Comparison of ENCODE assay signal across 8 mouse cellular contexts in the genomic region with DNA sequence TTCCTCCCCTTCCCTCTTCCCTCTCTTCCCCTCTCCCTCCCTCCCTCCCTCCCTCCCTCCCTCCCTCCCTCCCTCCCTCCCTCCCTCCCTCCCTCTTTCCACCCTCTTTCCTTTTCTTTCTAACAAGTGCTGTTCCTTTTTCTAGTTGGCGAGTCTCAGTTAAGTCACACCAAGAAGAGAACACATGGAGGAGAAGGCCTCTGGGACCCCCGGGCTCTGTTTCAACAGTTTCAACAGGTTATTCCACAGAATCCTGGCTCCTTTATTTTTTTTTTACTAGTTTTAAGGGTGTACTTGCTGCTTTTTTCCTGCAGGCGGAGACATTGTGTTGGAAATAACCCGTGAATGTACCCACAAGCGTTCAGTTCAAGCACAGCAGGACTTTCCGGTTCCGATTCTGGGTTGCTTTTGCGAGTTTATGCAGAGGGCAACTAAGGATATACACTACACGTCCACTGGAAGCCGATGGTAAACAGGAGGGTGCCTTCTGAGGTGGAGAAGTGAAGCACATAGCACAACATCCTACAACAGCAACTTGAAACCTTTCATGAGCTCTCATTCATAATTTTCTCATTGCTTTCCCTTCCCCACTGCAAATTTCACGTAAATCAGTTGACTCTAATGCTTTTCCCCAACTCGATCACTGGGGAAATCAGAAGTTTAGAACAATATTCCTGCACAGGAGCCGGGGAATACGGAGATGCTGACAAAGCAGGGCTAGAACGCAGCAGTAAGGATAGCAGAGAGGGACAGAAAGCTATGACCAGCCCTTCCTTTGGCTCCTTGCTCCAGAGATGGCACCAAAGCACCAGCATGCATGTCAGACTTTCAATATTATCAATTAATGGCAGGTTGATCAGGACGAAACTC. TPM values are rescaled to one million over a fixed set of nuclear protein-coding genes. Genes with fewer than 3 reads are reported as not detected.
DNase-seq lines count a peak whose midpoint lies in the region; ATAC-seq and TF ChIP-seq lines count a peak whose summit lies in the region.

No protein-coding gene starts in this region.

- TF ChIP-seq CTCF in liver, adult 2 months (IDR thresholded peaks at IDR 0.05; ENCODE audit: low read depth, low read length) = peak; percentile 56

- H3K27me3 ChIP-seq in embryonic facial prominence, embryonic 15.5 days = peaks cover 5% of the 10 kb centered on the region; the same call in 1 of the 2 replicates
- 0 out of 2 replicates have a peak, but pooled peaks cover 5% of the 10 kb centered on the region for H3K27me3 ChIP-seq in heart, embryonic 13.5 days (replicated peaks)
- no peaks in the 10 kb centered on the region for H3K27me3 ChIP-seq in kidney, embryonic 16.5 days (ENCODE audit: insufficient read depth, low read length)
- no peaks in the 10 kb centered on the region for H3K27me3 ChIP-seq in liver, adult 2 months (ENCODE audit: control insufficient read depth, insufficient read depth, low read length)
- H3K27me3 ChIP-seq in stomach, embryonic 14.5 days (ENCODE audit: control insufficient read depth, insufficient read depth, low read length) = no peaks in the 10 kb centered on the region

- H3K9ac ChIP-seq in embryonic facial prominence, embryonic 15.5 days = peak overlapping the region; percentile 33
- H3K9ac ChIP-seq in heart, embryonic 13.5 days = peak overlapping the region; percentile 82
- peak overlapping the region; percentile 83 for H3K9ac ChIP-seq in kidney, embryonic 16.5 days (replicated peaks; ENCODE audit: low read length)
- H3K9ac ChIP-seq in liver, adult 2 months (ENCODE audit: low read depth, low read length) = peak overlapping the region; percentile 77
- peak overlapping the region; percentile 65 for H3K9ac ChIP-seq in stomach, embryonic 14.5 days (replicated peaks; ENCODE audit: low read depth, low read length)

- no peaks in the 10 kb centered on the region for H3K4me1 ChIP-seq in embryonic facial prominence, embryonic 15.5 days
- H3K4me1 ChIP-seq in heart, embryonic 13.5 days = no peaks in the 10 kb centered on the region
- no peaks in the 10 kb centered on the region for H3K4me1 ChIP-seq in kidney, embryonic 16.5 days (ENCODE audit: insufficient read depth, low read length)
- H3K4me1 ChIP-seq in liver, adult 2 months (ENCODE audit: control insufficient read depth, insufficient read depth, low read length) = no peaks in the 10 kb centered on the region
- no peaks in the 10 kb centered on the region for H3K4me1 ChIP-seq in stomach, embryonic 14.5 days (ENCODE audit: control insufficient read depth, insufficient read depth, low read length)

- H3K27ac ChIP-seq in embryonic facial prominence, embryonic 15.5 days (replicated peaks) = no peak overlapping the region
- no peak overlapping the region for H3K27ac ChIP-seq in heart, embryonic 13.5 days (replicated peaks)
- peak overlapping the region; percentile 48; the same call in 1 of the 2 replicates for H3K27ac ChIP-seq in kidney, embryonic 16.5 days (ENCODE audit: low read length)
- no peak overlapping the region for H3K27ac ChIP-seq in liver, adult 2 months (replicated peaks; ENCODE audit: insufficient read depth, low read depth, low read length)
- H3K27ac ChIP-seq in stomach, embryonic 14.5 days (ENCODE audit: low read length) = no peak overlapping the region; the same call in 1 of the 2 replicates

- H3K4me3 ChIP-seq in embryonic facial prominence, embryonic 15.5 days (replicated peaks) = peak overlapping the region; percentile 47
- peak overlapping the region; percentile 55 for H3K4me3 ChIP-seq in heart, embryonic 13.5 days
- peak overlapping the region; percentile 57 for H3K4me3 ChIP-seq in kidney, embryonic 16.5 days (ENCODE audit: low read length)
- peak overlapping the region; percentile 56 for H3K4me3 ChIP-seq in liver, adult 2 months (ENCODE audit: insufficient read depth, low read depth, low read length)
- peak overlapping the region; percentile 40 for H3K4me3 ChIP-seq in stomach, embryonic 14.5 days (ENCODE audit: low read depth, low read length)

- no peaks in the 10 kb centered on the region for H3K9me3 ChIP-seq in embryonic facial prominence, embryonic 15.5 days (replicated peaks)
- no peaks in the 10 kb centered on the region for H3K9me3 ChIP-seq in heart, embryonic 13.5 days
- H3K9me3 ChIP-seq in kidney, embryonic 16.5 days (ENCODE audit: low read length) = no peaks in the 10 kb centered on the region
- H3K9me3 ChIP-seq in stomach, embryonic 14.5 days (ENCODE audit: control insufficient read depth, low read depth, low read length) = no peaks in the 10 kb centered on the region

- 3% methylated on average over 16 of the region's 16 CpGs for WGBS in embryonic facial prominence, embryonic 15.5 days
- 3% methylated on average over 15 of the region's 16 CpGs for WGBS in heart, embryonic 13.5 days
- under 1% methylated on average over 15 of the region's 16 CpGs for WGBS in kidney, embryonic 16.5 days
- WGBS in liver, adult 2 months = 1% methylated on average over 16 of the region's 16 CpGs
- 5% methylated on average over 16 of the region's 16 CpGs for WGBS in stomach, embryonic 14.5 days

- ATAC-seq in embryonic facial prominence, embryonic 15.5 days (ENCODE audit: insufficient number of reproducible peaks, low FRiP score, low TSS enrichment, low read depth) = 0 out of 2 replicates have a peak, but pooled peaks have one; percentile 72
- ATAC-seq in heart, embryonic 13.5 days (ENCODE audit: extremely low read depth, insufficient number of reproducible peaks, low FRiP score, low TSS enrichment) = no peak; the same call in 1 of the 2 replicates
- peak; percentile 88; the same call in 1 of the 2 replicates for ATAC-seq in kidney, embryonic 16.5 days (ENCODE audit: low FRiP score, low TSS enrichment)
- ATAC-seq in monocyte, adult 5-6 weeks (replicated peaks; ENCODE audit: insufficient number of reproducible peaks, low FRiP score, low TSS enrichment, poor library complexity, severe bottlenecking) = peak; percentile 73
- ATAC-seq in stomach, embryonic 14.5 days (ENCODE audit: insufficient number of reproducible peaks, insufficient read depth, low FRiP score, low read depth) = peak; percentile 67; the same call in 1 of the 2 replicates

- peak overlapping the region; percentile 65 for H3K4me2 ChIP-seq in embryonic facial prominence, embryonic 15.5 days (replicated peaks)
- peak overlapping the region; percentile 76 for H3K4me2 ChIP-seq in heart, embryonic 13.5 days
- peak overlapping the region; percentile 82 for H3K4me2 ChIP-seq in kidney, embryonic 16.5 days (replicated peaks; ENCODE audit: low read depth, low read length)
- H3K4me2 ChIP-seq in stomach, embryonic 14.5 days (replicated peaks; ENCODE audit: low read depth, low read length) = peak overlapping the region; percentile 73

- H3K36me3 ChIP-seq in embryonic facial prominence, embryonic 15.5 days = no peaks in the 10 kb centered on the region
- no peaks in the 10 kb centered on the region for H3K36me3 ChIP-seq in heart, embryonic 13.5 days
- no peaks in the 10 kb centered on the region for H3K36me3 ChIP-seq in kidney, embryonic 16.5 days (ENCODE audit: insufficient read depth, low read length)
- no peaks in the 10 kb centered on the region for H3K36me3 ChIP-seq in liver, adult 2 months (ENCODE audit: control insufficient read depth, insufficient read depth, low read length)
- no peaks in the 10 kb centered on the region for H3K36me3 ChIP-seq in stomach, embryonic 14.5 days (ENCODE audit: control insufficient read depth, insufficient read depth, low read length)

- no peak for TF ChIP-seq POLR2A in liver, adult 2 months (IDR thresholded peaks at IDR 0.05; ENCODE audit: extremely low read depth, insufficient read depth, low read length)

- no peaks in the 10 kb centered on the region for H3K79me2 ChIP-seq in liver, adult 2 months (ENCODE audit: control insufficient read depth, insufficient read depth, low read length)

- peak; percentile 64 to 66 for DNase-seq in B cell, adult 2 months
- peak; percentile 57 to 66 for DNase-seq in adrenal gland, postnatal 36 days
- peak; percentile 73 for DNase-seq in liver, adult 2 months (ENCODE audit: extremely low read depth, low read depth, low spot score)

RNA-seq across cellular contexts. Expression of gene Dtx4, which starts 16.7 kb away (rescaled TPM):
- total RNA-seq in adrenal gland, postnatal 36 days (2021) = 10 to 100 TPM; 11.4 to 17.6 TPM
- 10.1 and 13.1 TPM in 2 replicates for polyA plus RNA-seq in embryonic facial prominence, embryonic 15.5 days (2015; fragmentation: Nextera tagmentation; extraction: Ambion mirVana)
- polyA plus RNA-seq in heart, embryonic 13.5 days (2015; fragmentation: Nextera tagmentation; extraction: Ambion mirVana) = 1.5 and 1.9 TPM in 2 replicates
- polyA plus RNA-seq in kidney, embryonic 16.5 days (2015; fragmentation: Nextera tagmentation; extraction: Ambion mirVana) = 6.1 and 6.6 TPM in 2 replicates
- total RNA-seq in liver, adult 2 months (2014; rRNA removed) = 1.8 and 3.8 TPM in 2 replicates
- 6.5 and 7.2 TPM in 2 replicates for polyA plus RNA-seq in liver, adult 2 months (2012; rRNA removed)
- total RNA-seq in monocyte, adult 5-6 weeks (2017) = 2.6 to 4.2 TPM (median 2.7 TPM) in 3 replicates
- 18.9 and 20.2 TPM in 2 replicates for polyA plus RNA-seq in stomach, embryonic 14.5 days (2014; fragmentation: Nextera tagmentation; extraction: Ambion mirVana)

RNA-seq across cellular contexts. Expression of gene Fam111a, which starts 27.6 kb away (rescaled TPM):
- 1 to 10 TPM; 3.2 to 6.4 TPM for total RNA-seq in adrenal gland, postnatal 36 days (2021)
- 22.0 and 23.9 TPM in 2 replicates for polyA plus RNA-seq in embryonic facial prominence, embryonic 15.5 days (2015; fragmentation: Nextera tagmentation; extraction: Ambion mirVana)
- polyA plus RNA-seq in heart, embryonic 13.5 days (2015; fragmentation: Nextera tagmentation; extraction: Ambion mirVana) = 16.9 and 17.5 TPM in 2 replicates
- polyA plus RNA-seq in kidney, embryonic 16.5 days (2015; fragmentation: Nextera tagmentation; extraction: Ambion mirVana) = 24.3 and 26.0 TPM in 2 replicates
- total RNA-seq in liver, adult 2 months (2014; rRNA removed) = 2.3 and 2.4 TPM in 2 replicates
- polyA plus RNA-seq in liver, adult 2 months (2012; rRNA removed) = 0.12 and 0.24 TPM in 2 replicates
- 148 to 161 TPM (median 159 TPM) in 3 replicates for total RNA-seq in monocyte, adult 5-6 weeks (2017)
- polyA plus RNA-seq in stomach, embryonic 14.5 days (2014; fragmentation: Nextera tagmentation; extraction: Ambion mirVana) = 22.7 and 23.5 TPM in 2 replicates

RNA-seq across cellular contexts. Expression of gene Mpeg1, which starts 57.3 kb away (rescaled TPM):
- 10 to 100 TPM; 23.7 to 25.0 TPM for total RNA-seq in adrenal gland, postnatal 36 days (2021)
- 0.68 and 0.87 TPM in 2 replicates for polyA plus RNA-seq in embryonic facial prominence, embryonic 15.5 days (2015; fragmentation: Nextera tagmentation; extraction: Ambion mirVana)
- 0.29 and 0.39 TPM in 2 replicates for polyA plus RNA-seq in heart, embryonic 13.5 days (2015; fragmentation: Nextera tagmentation; extraction: Ambion mirVana)
- polyA plus RNA-seq in kidney, embryonic 16.5 days (2015; fragmentation: Nextera tagmentation; extraction: Ambion mirVana) = 0.54 and 0.62 TPM in 2 replicates
- total RNA-seq in liver, adult 2 months (2014; rRNA removed) = 27.1 and 30.9 TPM in 2 replicates
- polyA plus RNA-seq in liver, adult 2 months (2012; rRNA removed) = 6.1 and 7.4 TPM in 2 replicates
- 282 to 374 TPM (median 353 TPM) in 3 replicates for total RNA-seq in monocyte, adult 5-6 weeks (2017)
- 1.3 and 1.4 TPM in 2 replicates for polyA plus RNA-seq in stomach, embryonic 14.5 days (2014; fragmentation: Nextera tagmentation; extraction: Ambion mirVana)

Comparison
In these comparisons a context has a peak if more than half of its experiments do, and no peak if none do; other contexts are left out.
1. H3K9ac ChIP-seq: peak in every context shown above with its lines; median percentile 83 in kidney, embryonic 16.5 days; 82 in heart, embryonic 13.5 days; 77 in liver, adult 2 months; 65 in stomach, embryonic 14.5 days; 33 in embryonic facial prominence, embryonic 15.5 days.
2. RNA of gene Fam111a, which starts 27.6 kb away (polyA plus RNA-seq): 24.3 to 26.0 TPM in kidney, embryonic 16.5 days, 22.7 to 23.5 TPM in stomach, embryonic 14.5 days, 22.0 to 23.9 TPM in embryonic facial prominence, embryonic 15.5 days and 16.9 to 17.5 TPM in heart, embryonic 13.5 days; 0.12 to 0.24 TPM in liver, adult 2 months; every median in the first group is over 10 times any median in the second.
3. Peak in every context shown above with its lines, with median percentiles within 50 percentile points of each other: DNase-seq, H3K4me2 ChIP-seq and H3K4me3 ChIP-seq.